Mouse (Mus musculus) midbrain, embryonic 14.5 days (tissue): ENCODE data around the gene Hnrnpl. TPM values are rescaled to one million over a fixed set of nuclear protein-coding genes. Genes with fewer than 3 reads are reported as not detected.
A peak's percentile ranks its signal among the peaks of the same experiment; 100 is the strongest.
"Not testable (repeated sequence)": the region's sequence is repeated elsewhere in the genome, so short reads cannot be mapped to it uniquely, and the experiment has no call there.

Source experiments
- ATAC-seq: fragments of 200-750 bp; cut with Nextera tagmentation; 2 replicates; pipeline ENCODE4 v1.8.0; 2017; ENCODE audit warnings: moderate number of reproducible peaks, moderate library complexity; ENCODE audit not compliant: low FRiP score, low TSS enrichment
- DNase-seq: peaks from one replicate; pipeline ENCODE4 v3.0.0-alpha.2; 2015
- H3K27ac ChIP-seq: fragments of 300-500 bp; sonication (generic); replicated peaks from 2 replicates; pipeline ENCODE4 v1.5.1; 2014; ENCODE audit warnings: mild to moderate bottlenecking, low read depth, low read length, moderate library complexity
- H3K27me3 ChIP-seq: fragments of 300-500 bp; sonication (generic); 2 replicates; pipeline ENCODE4 v1.6.1; 2014; ENCODE audit warnings: low read length, control low read depth, mixed read lengths; ENCODE audit not compliant: control insufficient read depth, insufficient read depth
- H3K36me3 ChIP-seq: fragments of 300-500 bp; sonication (generic); 2 replicates; pipeline ENCODE4 v1.6.1; 2014; ENCODE audit warnings: low read length, control low read depth; ENCODE audit not compliant: control insufficient read depth, insufficient read depth
- H3K4me1 ChIP-seq: fragments of 300-500 bp; sonication (generic); 2 replicates; pipeline ENCODE4 v1.6.1; 2014; ENCODE audit warnings: mild to moderate bottlenecking, antibody characterized with exemption, low read length, control low read depth; ENCODE audit not compliant: control insufficient read depth, insufficient read depth
- H3K4me2 ChIP-seq: fragments of 300-500 bp; sonication (generic); 2 replicates; pipeline ENCODE4 v1.6.1; 2014; ENCODE audit warnings: mild to moderate bottlenecking, low read length, moderate library complexity
- H3K4me3 ChIP-seq: fragments of 300-500 bp; sonication (generic); replicated peaks from 2 replicates; pipeline ENCODE4 v1.5.1; 2014; ENCODE audit warnings: low read depth, low read length
- H3K9ac ChIP-seq: fragments of 300-500 bp; sonication (generic); replicated peaks from 2 replicates; pipeline ENCODE4 v1.6.1; 2014; ENCODE audit warnings: mild to moderate bottlenecking, low read length, moderate library complexity
- H3K9me3 ChIP-seq: fragments of 300-500 bp; sonication (generic); 2 replicates; pipeline ENCODE4 v1.6.1; 2016; ENCODE audit warnings: low read length, control low read depth, mixed read lengths; ENCODE audit not compliant: control insufficient read depth
- WGBS: fragments of 180-500 bp; shearing (Covaris S2); extraction: QIAGEN DNeasy Blood & Tissue Kit; methylation state at CpG from one replicate; pipeline ENCODE4 v1.1.7; 2014; 5-methylcytosine and 5-hydroxymethylcytosine counted together
- polyA plus RNA-seq: library from polyadenylated mRNA; unstranded; fragments of >200 nt; fragmentation: Nextera tagmentation; extraction: Ambion mirVana; gene quantifications from 2 replicates; pipeline ENCODE4 v1.2.1, GENCODE M21; 2014

Gene Hnrnpl
- polyA plus RNA-seq, 1 experiment from 2014 or later: 170 TPM

GRCm38 (mm10) chr7:28864288-28864750, 56.0 kb downstream of the Hnrnpl start:
- H3K27me3 ChIP-seq: no peaks in the 10 kb centered on the region
- peak overlapping the region; percentile 20; the same call in 1 of the 2 replicates for H3K4me2 ChIP-seq
- H3K4me1 ChIP-seq: 0 out of 2 replicates have a peak, but pooled peaks cover 7% of the 10 kb centered on the region
- no peak for ATAC-seq
- H3K36me3 ChIP-seq: no peaks in the 10 kb centered on the region
- 46% methylated on average over 9 of the region's 9 CpGs for WGBS
- H3K4me3 ChIP-seq: no peak overlapping the region
- no peaks in the 10 kb centered on the region for H3K9me3 ChIP-seq
- peak; percentile 23 for DNase-seq
- no peak overlapping the region for H3K27ac ChIP-seq
- H3K9ac ChIP-seq: no peak overlapping the region

- ATAC-seq: peak; percentile 37; the same call in 1 of the 2 replicates
- DNase-seq: peak; percentile 79
- peak overlapping the region; percentile 50 for H3K4me2 ChIP-seq
- peak overlapping the region; percentile 22; the same call in 1 of the 2 replicates for H3K4me3 ChIP-seq
- no peaks in the 10 kb centered on the region for H3K27me3 ChIP-seq
- WGBS: 47% methylated on average over 33 of the region's 33 CpGs
- no peaks in the 10 kb centered on the region for H3K9me3 ChIP-seq
- no peak overlapping the region for H3K27ac ChIP-seq
- H3K9ac ChIP-seq: peak overlapping the region; percentile 40; the same call in 1 of the 2 replicates
- no peaks in the 10 kb centered on the region for H3K36me3 ChIP-seq
- H3K4me1 ChIP-seq: 0 out of 2 replicates have a peak, but pooled peaks cover 7% of the 10 kb centered on the region
Observed at GRCm38 (mm10) chr7:28865481-28866300, 57.4 kb downstream of the Hnrnpl start.

- Histone ChIP-seq H3K9me3 (no peaks in the 10 kb centered on the region), H3K36me3 (no peaks in the 10 kb centered on the region), H3K4me1 (0 out of 2 replicates have a peak, but pooled peaks cover 7% of the 10 kb centered on the region), H3K4me3 (no peak overlapping the region), H3K4me2 (no peak overlapping the region), H3K27ac (no peak overlapping the region), H3K27me3 (no peaks in the 10 kb centered on the region), H3K9ac (no peak overlapping the region)
- 93% methylated on average over 28 of the region's 28 CpGs for WGBS
- ATAC-seq: no peak
- no peak for DNase-seq
Observed at GRCm38 (mm10) chr7:28866769-28867507, 58.6 kb downstream of the Hnrnpl start.

GRCm38 (mm10) chr7:28867508-28868340, 59.4 kb downstream of the Hnrnpl start:
- DNase-seq: peak; percentile 70
- not testable (repeated sequence) for H3K4me1 ChIP-seq, H3K27me3 ChIP-seq, H3K9ac ChIP-seq, H3K4me3 ChIP-seq, H3K9me3 ChIP-seq, H3K27ac ChIP-seq, H3K36me3 ChIP-seq, ATAC-seq, H3K4me2 ChIP-seq
- WGBS: 30% methylated on average over 23 of the region's 23 CpGs

- Histone ChIP-seq H3K4me2 (no peak overlapping the region), H3K27ac (no peak overlapping the region), H3K9ac (no peak overlapping the region), H3K4me3 (no peak overlapping the region), H3K9me3 (no peaks in the 10 kb centered on the region), H3K36me3 (no peaks in the 10 kb centered on the region), H3K4me1 (no peaks in the 10 kb centered on the region), H3K27me3 (no peaks in the 10 kb centered on the region)
- 91% methylated on average over 24 of the region's 24 CpGs for WGBS
- ATAC-seq (no peak), DNase-seq (no peak)
Observed at GRCm38 (mm10) chr7:28870901-28871664, 62.7 kb downstream of the Hnrnpl start.

Other genes with a start within 250 kb of the Hnrnpl start
- gene Samd4b, start 210.4 kb upstream of the Hnrnpl start, polyA plus RNA-seq: 27.2 and 29.5 TPM in 2 replicates
- gene Pak4, start 210.4 kb upstream of the Hnrnpl start, polyA plus RNA-seq: 12.3 and 15.6 TPM in 2 replicates
- gene Acp7, start 177.2 kb upstream of the Hnrnpl start, polyA plus RNA-seq: not detected in 2 replicates
- gene Fbxo27, start 115.7 kb upstream of the Hnrnpl start, polyA plus RNA-seq: 7.8 and 10.6 TPM in 2 replicates
- gene Fbxo17, start 91.7 kb upstream of the Hnrnpl start, polyA plus RNA-seq: 1.6 and 2.9 TPM in 2 replicates
- 108 and 128 TPM in 2 replicates for gene Mrps12, start 66.7 kb upstream of the Hnrnpl start, polyA plus RNA-seq
- gene Sars2, start 66.5 kb upstream of the Hnrnpl start, polyA plus RNA-seq: 16.8 TPM in 2 replicates
- 0.22 TPM in 1 of 2 replicates, not detected in the other for gene Ccer2, start 52.4 kb upstream of the Hnrnpl start, polyA plus RNA-seq
- gene Sirt2, start 41.8 kb upstream of the Hnrnpl start, polyA plus RNA-seq: 104 and 110 TPM in 2 replicates
- gene Nfkbib, start 41.0 kb upstream of the Hnrnpl start, polyA plus RNA-seq: 55.9 and 66.2 TPM in 2 replicates
- 1.1 and 2.4 TPM in 2 replicates for gene Rinl, start 19.6 kb upstream of the Hnrnpl start, polyA plus RNA-seq
- 62.4 and 78.1 TPM in 2 replicates for gene Ech1, start 16.7 kb downstream of the Hnrnpl start, polyA plus RNA-seq
- gene Lgals4, start 25.3 kb downstream of the Hnrnpl start, polyA plus RNA-seq: 1.7 and 3.3 TPM in 2 replicates
- 7.9 and 22.6 TPM in 2 replicates for gene Lgals7, start 55.3 kb downstream of the Hnrnpl start, polyA plus RNA-seq
- 0.33 and 0.55 TPM in 2 replicates for gene Capn12, start 72.9 kb downstream of the Hnrnpl start, polyA plus RNA-seq
- gene Actn4, start 153.8 kb downstream of the Hnrnpl start, polyA plus RNA-seq: 102 and 118 TPM in 2 replicates
- 320 and 343 TPM in 2 replicates for gene Eif3k, start 173.3 kb downstream of the Hnrnpl start, polyA plus RNA-seq
- 5.5 and 10.2 TPM in 2 replicates for gene Map4k1, start 173.5 kb downstream of the Hnrnpl start, polyA plus RNA-seq